Mouse (Mus musculus) midbrain, embryonic 14.5 days (tissue): ENCODE measurements around the gene Rpl36a. TPM values are rescaled to one million over a fixed set of nuclear protein-coding genes. Genes with fewer than 3 reads are reported as not detected.

Experiments used
- ATAC-seq: fragments of 200-750 bp; cut with Nextera tagmentation; 2 replicates; pipeline ENCODE4 v1.8.0; 2017; ENCODE audit warnings: moderate number of reproducible peaks, moderate library complexity; ENCODE audit not compliant: low FRiP score, low TSS enrichment
- DNase-seq: peaks from one replicate; pipeline ENCODE4 v3.0.0-alpha.2; 2015
- H3K27ac ChIP-seq: fragments of 300-500 bp; sonication (generic); replicated peaks from 2 replicates; pipeline ENCODE4 v1.5.1; 2014; ENCODE audit warnings: mild to moderate bottlenecking, low read depth, low read length, moderate library complexity
- H3K27me3 ChIP-seq: fragments of 300-500 bp; sonication (generic); 2 replicates; pipeline ENCODE4 v1.6.1; 2014; ENCODE audit warnings: low read length, control low read depth, mixed read lengths; ENCODE audit not compliant: control insufficient read depth, insufficient read depth
- H3K36me3 ChIP-seq: fragments of 300-500 bp; sonication (generic); 2 replicates; pipeline ENCODE4 v1.6.1; 2014; ENCODE audit warnings: low read length, control low read depth; ENCODE audit not compliant: control insufficient read depth, insufficient read depth
- H3K4me1 ChIP-seq: fragments of 300-500 bp; sonication (generic); 2 replicates; pipeline ENCODE4 v1.6.1; 2014; ENCODE audit warnings: mild to moderate bottlenecking, antibody characterized with exemption, low read length, control low read depth; ENCODE audit not compliant: control insufficient read depth, insufficient read depth
- H3K4me2 ChIP-seq: fragments of 300-500 bp; sonication (generic); 2 replicates; pipeline ENCODE4 v1.6.1; 2014; ENCODE audit warnings: mild to moderate bottlenecking, low read length, moderate library complexity
- H3K4me3 ChIP-seq: fragments of 300-500 bp; sonication (generic); replicated peaks from 2 replicates; pipeline ENCODE4 v1.5.1; 2014; ENCODE audit warnings: low read depth, low read length
- H3K9ac ChIP-seq: fragments of 300-500 bp; sonication (generic); replicated peaks from 2 replicates; pipeline ENCODE4 v1.6.1; 2014; ENCODE audit warnings: mild to moderate bottlenecking, low read length, moderate library complexity
- H3K9me3 ChIP-seq: fragments of 300-500 bp; sonication (generic); 2 replicates; pipeline ENCODE4 v1.6.1; 2016; ENCODE audit warnings: low read length, control low read depth, mixed read lengths; ENCODE audit not compliant: control insufficient read depth
- WGBS: fragments of 180-500 bp; shearing (Covaris S2); extraction: QIAGEN DNeasy Blood & Tissue Kit; methylation state at CpG from one replicate; pipeline ENCODE4 v1.1.7; 2014; 5-methylcytosine and 5-hydroxymethylcytosine counted together
- polyA plus RNA-seq: library from polyadenylated mRNA; unstranded; fragments of >200 nt; fragmentation: Nextera tagmentation; extraction: Ambion mirVana; gene quantifications from 2 replicates; pipeline ENCODE4 v1.2.1, GENCODE M21; 2014

Rpl36a gene
- polyA plus RNA-seq, 1 experiment from 2014 or later, result 207 TPM

- Histone ChIP-seq H3K9ac (no peak overlapping the region), H3K4me1 (no peaks in the 10 kb centered on the region), H3K27me3 (no peaks in the 10 kb centered on the region), H3K4me2 (no peak overlapping the region), H3K27ac (no peak overlapping the region), H3K9me3 (no peaks in the 10 kb centered on the region), H3K4me3 (no peak overlapping the region), H3K36me3 (peaks cover 13% of the 10 kb centered on the region; the same call in 1 of the 2 replicates)
- ATAC-seq, result no peak
- 90% methylated on average over 4 of the region's 4 CpGs for WGBS
- DNase-seq, result no peak
Measured at GRCm38 (mm10) chrX:134588261-134588660, 2.8 kb downstream of the Rpl36a start.

DNA sequence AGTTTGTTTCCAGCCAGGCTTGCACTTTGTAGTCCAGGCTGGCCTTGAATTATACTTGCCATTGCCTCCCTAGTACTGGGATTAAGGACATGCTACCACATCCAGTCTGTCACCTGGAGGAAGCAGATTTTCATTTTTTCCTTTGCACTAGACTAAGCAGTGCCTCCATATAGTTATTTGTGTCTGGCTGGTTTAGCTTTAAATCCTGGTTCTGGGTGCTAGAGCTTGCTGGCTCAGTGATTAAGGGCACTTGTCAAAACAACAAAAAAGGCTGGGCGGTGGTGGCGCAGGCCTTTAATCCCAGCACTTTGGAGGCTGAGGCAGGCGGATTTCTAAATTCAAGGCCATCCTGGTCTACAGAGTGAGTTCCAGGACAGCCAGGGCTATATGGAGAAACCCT, 3.5 kb downstream of the Rpl36a start:
- Histone ChIP-seq H3K9ac (no peak overlapping the region), H3K4me1 (no peaks in the 10 kb centered on the region), H3K27me3 (no peaks in the 10 kb centered on the region), H3K4me3 (no peak overlapping the region), H3K4me2 (no peak overlapping the region), H3K36me3 (peaks cover 13% of the 10 kb centered on the region; the same call in 1 of the 2 replicates), H3K27ac (no peak overlapping the region), H3K9me3 (no peaks in the 10 kb centered on the region)
- WGBS, result 88% methylated on average over 3 of the region's 3 CpGs
- ATAC-seq (no peak), DNase-seq (no peak)

DNA sequence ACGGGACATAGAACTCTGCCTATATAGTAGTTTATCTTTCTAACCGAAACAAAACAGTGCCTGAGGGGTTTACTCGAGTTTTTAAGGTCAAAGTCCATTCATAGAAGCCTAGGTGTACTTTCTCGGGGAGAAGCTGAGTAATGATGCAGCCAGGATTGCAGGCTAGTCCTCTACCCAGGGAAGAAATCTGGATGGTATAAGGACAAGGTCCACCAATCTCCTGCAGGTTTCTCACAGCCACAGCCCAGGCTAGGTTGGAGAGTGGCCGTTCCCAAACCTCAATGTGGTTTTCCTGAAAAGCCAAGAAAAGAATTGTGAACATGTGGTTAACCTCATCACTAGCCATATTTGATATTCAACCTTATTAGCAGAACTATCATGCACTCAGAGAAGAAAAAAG, 4.4 kb downstream of the Rpl36a start:
- 73% methylated on average over 5 of the region's 5 CpGs for WGBS
- no peak for ATAC-seq
- H3K4me1 ChIP-seq, result no peaks in the 10 kb centered on the region

GRCm38 (mm10) chrX:134599922-134600565, 14.6 kb downstream of the Rpl36a start:
- peak overlapping the region; percentile 53 for H3K4me2 ChIP-seq
- no peak overlapping the region for H3K27ac ChIP-seq
- 33% methylated on average over 10 of the region's 10 CpGs for WGBS
- no peak for DNase-seq
- H3K9ac ChIP-seq, result peak overlapping the region; percentile 4; the same call in 1 of the 2 replicates
- H3K4me1 ChIP-seq, result 0 out of 2 replicates have a peak, but pooled peaks cover 7% of the 10 kb centered on the region
- H3K27me3 ChIP-seq, result no peaks in the 10 kb centered on the region
- H3K36me3 ChIP-seq, result no peaks in the 10 kb centered on the region
- no peak for ATAC-seq
- peak overlapping the region; percentile 46 for H3K4me3 ChIP-seq
- no peaks in the 10 kb centered on the region for H3K9me3 ChIP-seq

More for the DNA sequence above, 4.4 kb downstream of the Rpl36a start:
- Histone ChIP-seq H3K4me3 (no peak overlapping the region), H3K36me3 (peaks cover 13% of the 10 kb centered on the region; the same call in 1 of the 2 replicates), H3K4me2 (no peak overlapping the region), H3K27me3 (no peaks in the 10 kb centered on the region), H3K9ac (no peak overlapping the region), H3K27ac (no peak overlapping the region), H3K9me3 (no peaks in the 10 kb centered on the region)
- DNase-seq, result no peak

DNA sequence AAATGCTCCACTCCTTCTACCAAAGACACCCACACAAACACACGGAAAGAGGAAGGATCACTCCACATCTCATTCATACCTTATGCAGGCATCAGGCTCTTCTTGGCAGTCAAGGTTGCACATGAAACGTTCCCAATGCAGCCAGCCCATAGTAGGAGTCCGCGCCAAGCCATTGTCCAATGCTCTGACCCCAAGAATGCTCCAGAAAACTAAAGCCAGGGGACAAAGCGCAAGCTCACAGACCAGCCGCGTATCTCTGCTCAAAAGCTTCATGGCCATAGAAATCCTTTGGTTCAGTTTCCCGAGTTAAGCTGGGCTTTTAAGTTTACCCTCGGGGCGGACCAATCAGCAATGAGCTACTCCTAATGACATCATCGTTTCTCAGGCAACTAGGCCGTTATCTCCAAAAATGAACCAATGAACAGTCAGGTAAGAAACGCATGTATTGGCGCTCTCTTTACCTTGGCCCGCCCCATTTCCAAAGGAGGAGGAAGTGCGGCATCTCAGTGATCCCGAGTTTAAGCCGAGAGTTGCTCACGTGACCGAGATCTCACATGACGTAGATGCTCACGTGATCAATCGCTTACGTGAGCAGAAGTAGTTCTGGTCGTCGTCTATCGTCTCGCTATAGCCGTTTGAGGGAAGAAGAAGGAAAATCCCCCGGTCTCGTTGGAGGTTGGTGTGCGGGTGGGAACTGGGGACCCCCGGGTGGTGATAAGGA, 15.4 kb downstream of the Rpl36a start, which contains the start of the genes Gla and Hnrnph2:
Gla (minus strand) TSS at position 467 of the 721 bp plus-strand sequence.
Hnrnph2 (plus strand) TSS at position 521 of the 721 bp plus-strand sequence.
- peak within 1 kb of the TSS; percentile 46 for H3K4me3 ChIP-seq
- DNase-seq, result peak; percentile 96
- 0 out of 2 replicates have a peak, but pooled peaks cover 7% of the 10 kb centered on the region for H3K4me1 ChIP-seq
- peak within 1 kb of the TSS; percentile 93 for H3K27ac ChIP-seq
- peak within 1 kb of the TSS; percentile 47 for H3K9ac ChIP-seq
- H3K36me3 ChIP-seq, result no peaks in the 10 kb centered on the region
- peak within 1 kb of the TSS; percentile 56 for H3K4me2 ChIP-seq
- peak; percentile 98 for ATAC-seq
- WGBS, result 23% methylated on average over 33 of the region's 33 CpGs
- no peaks in the 10 kb centered on the region for H3K27me3 ChIP-seq
- H3K9me3 ChIP-seq, result no peaks in the 10 kb centered on the region

GRCm38 (mm10) chrX:134601380-134602120, 16.1 kb downstream of the Rpl36a start:
- Histone ChIP-seq H3K36me3 (no peaks in the 10 kb centered on the region), H3K27ac (peak overlapping the region; percentile 93), H3K27me3 (no peaks in the 10 kb centered on the region), H3K9ac (peak overlapping the region; percentile 47), H3K4me1 (0 out of 2 replicates have a peak, but pooled peaks cover 7% of the 10 kb centered on the region), H3K4me3 (peak overlapping the region; percentile 46), H3K4me2 (peak overlapping the region; percentile 56), H3K9me3 (no peaks in the 10 kb centered on the region)
- 23% methylated on average over 41 of the region's 43 CpGs for WGBS
- peak; percentile 90 for ATAC-seq
- peak; percentile 75 for DNase-seq

- ATAC-seq (no peak), DNase-seq (peak; percentile 74)
- WGBS, result 44% methylated on average over 4 of the region's 4 CpGs
- H3K4me3 ChIP-seq, result no peak overlapping the region
- H3K36me3 ChIP-seq, result 0 out of 2 replicates have a peak, but pooled peaks cover 5% of the 10 kb centered on the region
- H3K27me3 ChIP-seq, result no peaks in the 10 kb centered on the region
- no peak overlapping the region for H3K9ac ChIP-seq
- no peak overlapping the region for H3K4me2 ChIP-seq
- H3K9me3 ChIP-seq, result no peaks in the 10 kb centered on the region
- H3K4me1 ChIP-seq, result no peaks in the 10 kb centered on the region
- no peak overlapping the region for H3K27ac ChIP-seq
Measured at GRCm38 (mm10) chrX:134609472-134609871, 24.0 kb downstream of the Rpl36a start.

DNA sequence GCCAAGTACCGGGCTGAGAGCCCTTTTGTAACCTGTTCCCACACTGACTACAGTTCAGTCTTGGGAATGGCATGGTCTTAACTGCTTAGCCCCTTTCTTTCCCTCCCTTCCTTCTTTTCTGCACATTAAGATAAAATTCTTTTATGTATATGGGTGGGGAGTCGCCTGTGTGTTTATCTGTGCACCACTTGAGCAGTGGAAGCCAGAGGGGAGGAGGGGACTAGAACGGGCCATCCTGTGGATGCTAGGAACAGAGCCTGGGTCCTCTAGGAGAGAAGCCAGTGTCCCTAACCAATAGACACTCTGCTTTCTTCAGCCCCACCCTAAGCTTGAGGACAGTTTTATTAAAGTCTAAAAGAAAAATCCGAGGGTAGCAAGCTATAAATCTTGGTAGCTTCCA, 25.5 kb downstream of the Rpl36a start:
- Histone ChIP-seq H3K4me1 (no peaks in the 10 kb centered on the region), H3K4me2 (no peak overlapping the region), H3K27ac (no peak overlapping the region), H3K9me3 (no peaks in the 10 kb centered on the region), H3K4me3 (no peak overlapping the region), H3K27me3 (no peaks in the 10 kb centered on the region), H3K36me3 (0 out of 2 replicates have a peak, but pooled peaks cover 5% of the 10 kb centered on the region), H3K9ac (no peak overlapping the region)
- WGBS, result 92% methylated on average over 4 of the region's 4 CpGs
- ATAC-seq (no peak), DNase-seq (no peak)
